In genomic region chr2:173742090-173742489, GRCm38 (mm10) we compare ENCODE assay signal across 21 mouse cellular contexts. TPM values are rescaled to one million over a fixed set of nuclear protein-coding genes. Genes with fewer than 3 reads are reported as not detected.
A peak's percentile ranks its signal among the peaks of the same experiment; 100 is the strongest.
DNase-seq lines count a peak whose midpoint lies in the region; ATAC-seq and TF ChIP-seq lines count a peak whose summit lies in the region.
"Had no signal": no experiment of that assay in that cellular context is flagged by ENCODE, and none has a peak within 500 bp of the region (broad histone marks: within the 10 kb centered on the region; RNA-seq: fewer than 3 reads in every experiment).

No protein-coding gene starts in this region.

- no peaks in the 10 kb centered on the region for H3K27me3 ChIP-seq in limb, embryonic 14.5 days (ENCODE audit: control insufficient read depth, insufficient read depth, low read length)
- no peaks in the 10 kb centered on the region for H3K27me3 ChIP-seq in limb, embryonic 10.5 days (ENCODE audit: low read depth, poor library complexity, severe bottlenecking)
- H3K27me3 ChIP-seq in embryonic facial prominence, embryonic 15.5 days: no peaks in the 10 kb centered on the region
- no peaks in the 10 kb centered on the region for H3K27me3 ChIP-seq in small intestine, adult 2 months (ENCODE audit: control insufficient read depth, insufficient read depth, low read length)
- H3K27me3 ChIP-seq: heart, embryonic 12.5 days; limb, embryonic 12.5 days had no signal

- H3K9me3 ChIP-seq in limb, embryonic 14.5 days (ENCODE audit: control insufficient read depth, low read length): no peaks in the 10 kb centered on the region
- H3K9me3 ChIP-seq in limb, embryonic 10.5 days (replicated peaks): no peaks in the 10 kb centered on the region
- peaks cover 5% of the 10 kb centered on the region; the same call in 1 of the 2 replicates for H3K9me3 ChIP-seq in embryonic facial prominence, embryonic 15.5 days (replicated peaks)

- intact Hi-C loops in gastrocnemius, adult 2 months (cut with DNase I): no loop called here

- H3K36me3 ChIP-seq in limb, embryonic 14.5 days (ENCODE audit: control insufficient read depth, insufficient read depth, low read length): no peaks in the 10 kb centered on the region
- peaks cover 28% of the 10 kb centered on the region for H3K36me3 ChIP-seq in limb, embryonic 10.5 days
- H3K36me3 ChIP-seq in embryonic facial prominence, embryonic 15.5 days: peaks cover 8% of the 10 kb centered on the region; the same call in 1 of the 2 replicates
- H3K36me3 ChIP-seq in small intestine, adult 2 months (ENCODE audit: control insufficient read depth, insufficient read depth, low read length): no peaks in the 10 kb centered on the region

- peaks cover 15% of the 10 kb centered on the region for H3K4me1 ChIP-seq in limb, embryonic 14.5 days (ENCODE audit: control insufficient read depth, insufficient read depth, low read length)
- H3K4me1 ChIP-seq in limb, embryonic 10.5 days: peaks cover 27% of the 10 kb centered on the region
- H3K4me1 ChIP-seq in embryonic facial prominence, embryonic 15.5 days: peaks cover 32% of the 10 kb centered on the region
- peaks cover 50% of the 10 kb centered on the region for H3K4me1 ChIP-seq in small intestine, adult 2 months (ENCODE audit: control insufficient read depth, insufficient read depth, insufficient read length, low read length)

- H3K4me3 ChIP-seq in gastrocnemius, adult 2 months: peak overlapping the region; percentile 53
- no peak overlapping the region for H3K4me3 ChIP-seq in limb, embryonic 14.5 days (replicated peaks; ENCODE audit: low read length)
- H3K4me3 ChIP-seq in limb, embryonic 10.5 days: no peak overlapping the region
- H3K4me3 ChIP-seq in embryonic facial prominence, embryonic 15.5 days (replicated peaks): no peak overlapping the region
- no peak overlapping the region for H3K4me3 ChIP-seq in small intestine, adult 2 months (ENCODE audit: low read depth, low read length)
- H3K4me3 ChIP-seq: forebrain, embryonic 10.5 days; heart, embryonic 12.5 days; limb, embryonic 12.5 days had no signal

- no peak for DNase-seq in gastrocnemius, adult 2 months
- no peak for DNase-seq in gastrocnemius, postnatal 25 days
- DNase-seq in limb, embryonic 14.5 days (ENCODE audit: low spot score): no peak
- no peak for DNase-seq in limb, embryonic 10.5 days (ENCODE audit: low spot score)
- no peak for DNase-seq in ovary, postnatal 14 days (ENCODE audit: low spot score)
- no peak for DNase-seq in layer of hippocampus, postnatal 36 days
- DNase-seq: cerebellum, postnatal 36 days; lung, adult 2 months; retina, postnatal 1 day had no signal

- peak overlapping the region; percentile 79 for H3K27ac ChIP-seq in gastrocnemius, adult 2 months
- 0 out of 2 replicates have a peak overlapping the region, but pooled peaks have one; percentile 5 for H3K27ac ChIP-seq in limb, embryonic 14.5 days (replicated peaks; ENCODE audit: low read depth, low read length)
- no peak overlapping the region for H3K27ac ChIP-seq in limb, embryonic 10.5 days
- peak overlapping the region; percentile 45 for H3K27ac ChIP-seq in embryonic facial prominence, embryonic 15.5 days (replicated peaks)
- H3K27ac ChIP-seq in small intestine, adult 2 months (ENCODE audit: insufficient read depth, low read depth, low read length): peak overlapping the region; percentile 44; the same call in 1 of the 2 replicates
- H3K27ac ChIP-seq: forebrain, embryonic 10.5 days had no signal

- WGBS in limb, embryonic 14.5 days: 65% methylated on average over 13 of the region's 13 CpGs
- 83% methylated on average over 13 of the region's 13 CpGs for WGBS in limb, embryonic 10.5 days
- 64% methylated on average over 13 of the region's 13 CpGs for WGBS in embryonic facial prominence, embryonic 15.5 days
- WGBS in small intestine, adult 2 months: 46% methylated on average over 13 of the region's 13 CpGs

- TF ChIP-seq CTCF in gastrocnemius, adult 2 months (IDR thresholded peaks at IDR 0.05): no peak
- TF ChIP-seq CTCF in small intestine, adult 2 months (IDR thresholded peaks at IDR 0.05; ENCODE audit: extremely low read depth, insufficient read length, insufficient replicate concordance, low read depth, low read length): no peak

- TF ChIP-seq POLR2A in limb, embryonic 14.5 days (IDR thresholded peaks at IDR 0.05; ENCODE audit: borderline replicate concordance, extremely low read depth, insufficient read depth, insufficient read length): no peak
- TF ChIP-seq POLR2A in small intestine, adult 2 months (IDR thresholded peaks at IDR 0.05; ENCODE audit: low read depth, low read length): no peak

- H3K4me2 ChIP-seq in limb, embryonic 14.5 days (replicated peaks; ENCODE audit: low read depth, low read length, severe bottlenecking): no peak overlapping the region
- peak overlapping the region; percentile 4; the same call in 1 of the 2 replicates for H3K4me2 ChIP-seq in embryonic facial prominence, embryonic 15.5 days (replicated peaks)
- H3K4me2 ChIP-seq: heart, embryonic 12.5 days; limb, embryonic 12.5 days had no signal

- ATAC-seq in limb, embryonic 14.5 days (ENCODE audit: low FRiP score, low read depth): no peak
- ATAC-seq in embryonic facial prominence, embryonic 15.5 days (ENCODE audit: insufficient number of reproducible peaks, low FRiP score, low TSS enrichment, low read depth): no peak
- ATAC-seq: midbrain, embryonic 16.5 days had no signal

- H3K9ac ChIP-seq in limb, embryonic 14.5 days (ENCODE audit: low read depth, low read length, severe bottlenecking): no peak overlapping the region
- no peak overlapping the region for H3K9ac ChIP-seq in embryonic facial prominence, embryonic 15.5 days
- H3K9ac ChIP-seq: heart, embryonic 12.5 days; limb, embryonic 12.5 days had no signal

RNA-seq across cellular contexts. Expression of gene Vapb, which starts 4.8 kb away (rescaled TPM):
- total RNA-seq in gastrocnemius, adult 2 months (2021): 100 to 1,000 TPM; 159 to 160 TPM
- total RNA-seq in gastrocnemius, postnatal 25 days (2021): 100 to 1,000 TPM; 149 to 155 TPM
- 20.2 and 37.0 TPM in 2 replicates for polyA plus RNA-seq in limb, embryonic 14.5 days (2012; rRNA removed)
- polyA plus RNA-seq in limb, embryonic 14.5 days (2014; fragmentation: Nextera tagmentation; extraction: Ambion mirVana): 14.6 and 15.2 TPM in 2 replicates
- polyA plus RNA-seq in limb, embryonic 10.5 days (2016; fragmentation: Nextera tagmentation; extraction: Ambion mirVana): 7.6 and 9.0 TPM in 2 replicates
- polyA plus RNA-seq in embryonic facial prominence, embryonic 15.5 days (2015; fragmentation: Nextera tagmentation; extraction: Ambion mirVana): 15.5 and 16.5 TPM in 2 replicates
- 5.5 and 10.8 TPM in 2 replicates for polyA plus RNA-seq in small intestine, adult 2 months (2012; rRNA removed)
- 100 to 1,000 TPM; 114 to 126 TPM for total RNA-seq in layer of hippocampus, postnatal 36 days (2021)

RNA-seq across cellular contexts. Expression of gene 1700010B08Rik, which starts 22.9 kb away (rescaled TPM):
- not detected for total RNA-seq in gastrocnemius, adult 2 months (2021)
- not detected for total RNA-seq in gastrocnemius, postnatal 25 days (2021)
- not detected in 2 replicates for polyA plus RNA-seq in limb, embryonic 14.5 days (2012; rRNA removed)
- polyA plus RNA-seq in limb, embryonic 14.5 days (2014; fragmentation: Nextera tagmentation; extraction: Ambion mirVana): not detected in 2 replicates
- polyA plus RNA-seq in limb, embryonic 10.5 days (2016; fragmentation: Nextera tagmentation; extraction: Ambion mirVana): not detected in 2 replicates
- not detected in 2 replicates for polyA plus RNA-seq in embryonic facial prominence, embryonic 15.5 days (2015; fragmentation: Nextera tagmentation; extraction: Ambion mirVana)
- polyA plus RNA-seq in small intestine, adult 2 months (2012; rRNA removed): not detected in 2 replicates
- not detected for total RNA-seq in layer of hippocampus, postnatal 36 days (2021)
- total RNA-seq: gastrocnemius, postnatal 4 days; hematopoietic stem cell, adult 5-6 weeks; left cerebral cortex, adult 18-20 months had no signal
- polyA plus RNA-seq: embryonic facial prominence, embryonic 11.5 days; forebrain, embryonic 10.5 days; heart, embryonic 12.5 days; limb, embryonic 12.5 days; lung, adult 2 months; midbrain, embryonic 16.5 days; neural tube, embryonic 14.5 days; urinary bladder, adult 2 months had no signal
